Mouse (Mus musculus) myocyte (in vitro differentiated cells): ENCODE data around the gene Acadvl.

Experiments
- MAX ChIP-seq: IDR thresholded peaks from one replicate; pipeline ENCODE4 v1.6.1; 2011; ENCODE audit warnings: low read depth, mild to moderate bottlenecking, control low read depth
- POLR2A ChIP-seq: IDR thresholded peaks from one replicate; pipeline ENCODE4 v1.6.1; 2011; ENCODE audit warnings: low read depth, mild to moderate bottlenecking, control low read depth, moderate library complexity; ENCODE audit not compliant: insufficient read length
- POLR2AphosphoS2 ChIP-seq: IDR thresholded peaks from one replicate; pipeline ENCODE4 v1.6.1; 2011; ENCODE audit warnings: low read depth, control low read depth; ENCODE audit not compliant: insufficient read length
- TCF12 ChIP-seq: IDR thresholded peaks from one replicate; pipeline ENCODE4 v1.6.1; 2011; ENCODE audit warnings: mild to moderate bottlenecking, control low read depth; ENCODE audit not compliant: poor library complexity, insufficient read depth, severe bottlenecking

GRCm38 (mm10) chr11:69992932-69993331 is 22.3 kb downstream of the Acadvl start:
- TF ChIP-seq POLR2AphosphoS2, result no peak
- TF ChIP-seq POLR2A, result no peak
- TF ChIP-seq TCF12, result no peak
- no peak for TF ChIP-seq MAX
